Mouse (Mus musculus) embryonic facial prominence, embryonic 11.5 days (tissue): ENCODE results near the gene Pdzk1. TPM values are rescaled to one million over a fixed set of nuclear protein-coding genes. Genes with fewer than 3 reads are reported as not detected.

Source experiments
- ATAC-seq: fragments of 200-750 bp; cut with Nextera tagmentation; replicated peaks from 2 replicates; pipeline ENCODE4 v1.8.0; 2017; ENCODE audit warnings: low read depth; ENCODE audit not compliant: insufficient number of reproducible peaks, low FRiP score, low TSS enrichment
- DNase-seq: peaks from one replicate; pipeline ENCODE4 v3.0.0-alpha.2; 2015; ENCODE audit warnings: low spot score
- H3K27ac ChIP-seq: fragments of 300-500 bp; sonication (generic); replicated peaks from 2 replicates; pipeline ENCODE4 v1.5.1; 2014; ENCODE audit warnings: mild to moderate bottlenecking, low read depth, low read length, control low read depth
- H3K27me3 ChIP-seq: fragments of 300-500 bp; sonication (generic); 2 replicates; pipeline ENCODE4 v1.6.1; 2014; ENCODE audit warnings: mild to moderate bottlenecking, low read length, moderate library complexity, mixed read lengths; ENCODE audit not compliant: control insufficient read depth, insufficient read depth
- H3K36me3 ChIP-seq: fragments of 300-500 bp; sonication (generic); replicated peaks from 2 replicates; pipeline ENCODE4 v1.6.1; 2014; ENCODE audit warnings: low read depth, mild to moderate bottlenecking, low read length, moderate library complexity, mixed read lengths; ENCODE audit not compliant: control insufficient read depth, insufficient read depth
- H3K4me1 ChIP-seq: fragments of 300-500 bp; sonication (generic); 2 replicates; pipeline ENCODE4 v1.6.1; 2014; ENCODE audit warnings: low read length, mixed read lengths; ENCODE audit not compliant: control insufficient read depth, insufficient read depth
- H3K4me2 ChIP-seq: fragments of 300-500 bp; sonication (generic); 2 replicates; pipeline ENCODE4 v1.6.1; 2014; ENCODE audit warnings: low read depth, mild to moderate bottlenecking, control low read depth, low read length, moderate library complexity
- H3K4me3 ChIP-seq: fragments of 300-500 bp; sonication (generic); 2 replicates; pipeline ENCODE4 v1.5.1; 2014; ENCODE audit warnings: low read depth, low read length, control low read depth
- H3K9ac ChIP-seq: fragments of 300-500 bp; sonication (generic); replicated peaks from 2 replicates; pipeline ENCODE4 v1.6.1; 2014; ENCODE audit warnings: mild to moderate bottlenecking, control low read depth, low read length
- H3K9me3 ChIP-seq: fragments of 300-500 bp; sonication (generic); replicated peaks from 2 replicates; pipeline ENCODE4 v1.6.1; 2016; ENCODE audit warnings: mild to moderate bottlenecking, low read length, inconsistent platforms, mixed read lengths; ENCODE audit not compliant: control insufficient read depth
- WGBS: fragments of 180-500 bp; shearing (Covaris S2); extraction: QIAGEN DNeasy Blood & Tissue Kit; methylation state at CpG from one replicate; pipeline ENCODE4 v1.1.7; 2014; 5-methylcytosine and 5-hydroxymethylcytosine counted together
- polyA plus RNA-seq: library from polyadenylated mRNA; unstranded; fragments of >200 nt; fragmentation: Nextera tagmentation; extraction: Ambion mirVana; gene quantifications from 2 replicates; pipeline ENCODE4 v1.2.1, GENCODE M21; 2014

Pdzk1 gene
- polyA plus RNA-seq, 1 experiment from 2014 or later, result not detected

GRCm38 (mm10) chr3:96874808-96875571 is 45.9 kb downstream of the Pdzk1 start:
- Histone ChIP-seq H3K9me3 (no peaks in the 10 kb centered on the region), H3K27ac (no peak overlapping the region), H3K4me1 (no peaks in the 10 kb centered on the region), H3K4me3 (no peak overlapping the region), H3K4me2 (no peak overlapping the region), H3K27me3 (no peaks in the 10 kb centered on the region), H3K9ac (no peak overlapping the region), H3K36me3 (no peaks in the 10 kb centered on the region; the same call in 1 of the 2 replicates)
- DNase-seq (no peak), ATAC-seq (no peak)
- WGBS, result 84% methylated on average over 7 of the region's 7 CpGs

GRCm38 (mm10) chr3:96879536-96879935 is 50.5 kb downstream of the Pdzk1 start:
- Histone ChIP-seq H3K27ac (no peak overlapping the region), H3K36me3 (no peaks in the 10 kb centered on the region; the same call in 1 of the 2 replicates), H3K4me3 (no peak overlapping the region), H3K4me2 (no peak overlapping the region), H3K27me3 (no peaks in the 10 kb centered on the region), H3K4me1 (no peaks in the 10 kb centered on the region), H3K9ac (no peak overlapping the region), H3K9me3 (no peaks in the 10 kb centered on the region)
- DNase-seq (no peak), ATAC-seq (no peak)
- WGBS, result 87% methylated on average over 9 of the region's 9 CpGs

GRCm38 (mm10) chr3:96880385-96880784 is 51.3 kb downstream of the Pdzk1 start:
- H3K36me3 ChIP-seq, result no peaks in the 10 kb centered on the region; the same call in 1 of the 2 replicates
- H3K4me2 ChIP-seq, result no peak overlapping the region
- 88% methylated on average over 4 of the region's 4 CpGs for WGBS
- no peaks in the 10 kb centered on the region for H3K4me1 ChIP-seq
- H3K9me3 ChIP-seq, result no peaks in the 10 kb centered on the region
- ATAC-seq (no peak), DNase-seq (no peak)
- H3K9ac ChIP-seq, result no peak overlapping the region
- no peak overlapping the region for H3K4me3 ChIP-seq
- H3K27me3 ChIP-seq, result no peaks in the 10 kb centered on the region
- H3K27ac ChIP-seq, result no peak overlapping the region

GRCm38 (mm10) chr3:96881557-96881956 is 52.5 kb downstream of the Pdzk1 start:
- no peak overlapping the region for H3K27ac ChIP-seq
- H3K4me2 ChIP-seq, result no peak overlapping the region
- WGBS, result 83% methylated on average over 6 of the region's 6 CpGs
- H3K9me3 ChIP-seq, result no peaks in the 10 kb centered on the region
- no peak overlapping the region for H3K4me3 ChIP-seq
- no peak for ATAC-seq
- no peak for DNase-seq
- H3K9ac ChIP-seq, result no peak overlapping the region
- H3K27me3 ChIP-seq, result no peaks in the 10 kb centered on the region
- H3K36me3 ChIP-seq, result no peaks in the 10 kb centered on the region; the same call in 1 of the 2 replicates
- H3K4me1 ChIP-seq, result no peaks in the 10 kb centered on the region

GRCm38 (mm10) chr3:96882061-96882849 is 53.2 kb downstream of the Pdzk1 start:
- WGBS, result 94% methylated on average over 14 of the region's 14 CpGs
- H3K27ac ChIP-seq, result no peak overlapping the region
- no peaks in the 10 kb centered on the region; the same call in 1 of the 2 replicates for H3K36me3 ChIP-seq
- DNase-seq, result no peak
- H3K9ac ChIP-seq, result no peak overlapping the region
- no peaks in the 10 kb centered on the region for H3K9me3 ChIP-seq
- H3K4me3 ChIP-seq, result no peak overlapping the region
- no peaks in the 10 kb centered on the region for H3K4me1 ChIP-seq
- no peak for ATAC-seq
- H3K4me2 ChIP-seq, result no peak overlapping the region
- H3K27me3 ChIP-seq, result no peaks in the 10 kb centered on the region

- no peak overlapping the region for H3K9ac ChIP-seq
- H3K4me2 ChIP-seq, result no peak overlapping the region
- DNase-seq (no peak), ATAC-seq (no peak)
- H3K27ac ChIP-seq, result no peak overlapping the region
- H3K4me3 ChIP-seq, result no peak overlapping the region
- H3K4me1 ChIP-seq, result no peaks in the 10 kb centered on the region
- no peaks in the 10 kb centered on the region for H3K9me3 ChIP-seq
- 97% methylated on average over 7 of the region's 7 CpGs for WGBS
- no peaks in the 10 kb centered on the region for H3K27me3 ChIP-seq
- no peaks in the 10 kb centered on the region; the same call in 1 of the 2 replicates for H3K36me3 ChIP-seq
Observed at GRCm38 (mm10) chr3:96883690-96884089, 54.6 kb downstream of the Pdzk1 start.

GRCm38 (mm10) chr3:96902336-96902999 is 73.4 kb downstream of the Pdzk1 start:
- H3K27ac ChIP-seq, result no peak overlapping the region
- WGBS, result 92% methylated on average over 4 of the region's 4 CpGs
- H3K27me3 ChIP-seq, result no peaks in the 10 kb centered on the region
- ATAC-seq (no peak), DNase-seq (no peak)
- no peak overlapping the region for H3K4me2 ChIP-seq
- no peaks in the 10 kb centered on the region for H3K36me3 ChIP-seq
- H3K4me1 ChIP-seq, result no peaks in the 10 kb centered on the region
- no peaks in the 10 kb centered on the region for H3K9me3 ChIP-seq
- no peak overlapping the region for H3K9ac ChIP-seq
- no peak overlapping the region for H3K4me3 ChIP-seq
